Mouse (Mus musculus): ENCODE measurements around the gene Tspan13. TPM values are rescaled to one million over a fixed set of nuclear protein-coding genes. Genes with fewer than 3 reads are reported as not detected.

Tspan13 gene
- 225 and 530 TPM in 2 replicates for polyA plus RNA-seq (2012; rRNA removed)

GRCm38 (mm10) chr12:36042348-36042778 lies at the start of gene Tspan13:
Gene Tspan13 (minus strand): TSS chr12:36042500.

GRCm38 (mm10) chr12:35992711-35993110 lies 49.6 kb downstream of the Tspan13 start, which contains the start of gene Agr2:
Gene Agr2 (plus strand): TSS chr12:35992907.

Other genes starting within 250 kb of the Tspan13 start
- not detected in 2 replicates for gene Agr3, start 116.9 kb downstream of the Tspan13 start, polyA plus RNA-seq (2012; rRNA removed)
- 252 and 270 TPM in 2 replicates for gene Agr2, start 49.6 kb downstream of the Tspan13 start, polyA plus RNA-seq (2012; rRNA removed)
- gene Ankmy2, start 114.6 kb upstream of the Tspan13 start, polyA plus RNA-seq (2012; rRNA removed), result 2.0 and 2.7 TPM in 2 replicates
- 2.5 and 3.2 TPM in 2 replicates for gene Bzw2, start 115.6 kb upstream of the Tspan13 start, polyA plus RNA-seq (2012; rRNA removed)
- not detected in 2 replicates for gene Lrrc72, start 210.9 kb upstream of the Tspan13 start, polyA plus RNA-seq (2012; rRNA removed)